Mouse (Mus musculus): ENCODE data around the gene Dscaml1.

The Dscaml1 gene

DNA sequence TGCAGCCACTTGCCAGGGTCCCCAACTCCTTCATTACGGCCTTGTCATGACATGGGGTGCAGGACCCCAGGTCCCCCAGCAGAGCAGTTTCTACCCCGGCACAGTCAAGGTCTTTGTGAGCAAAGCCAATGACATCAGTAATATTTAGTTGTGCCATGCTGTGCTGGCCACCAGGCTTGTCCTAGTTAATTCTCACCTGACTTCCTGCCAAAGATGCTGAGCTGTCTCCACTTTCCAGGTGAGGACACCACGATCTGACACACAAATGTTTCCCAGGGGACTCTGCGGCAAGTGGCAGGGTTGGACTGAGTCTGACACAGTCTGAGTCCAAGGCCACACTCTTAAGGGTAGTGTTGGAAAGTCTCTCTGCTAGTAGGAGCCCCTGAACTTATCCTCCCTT lies at the start of gene Dscaml1:
TSS of gene Dscaml1 (plus strand) at position 173 of the 400 bp plus-strand sequence.
- ATAC-seq (ENCODE audit: insufficient number of reproducible peaks, low FRiP score, low TSS enrichment): peak; percentile 47

GRCm38 (mm10) chr9:45376883-45377282 lies 49.5 kb upstream of the Dscaml1 start:
- ATAC-seq (ENCODE audit: insufficient number of reproducible peaks, low FRiP score, low TSS enrichment): no peak

GRCm38 (mm10) chr9:45380411-45381251 lies 45.8 kb upstream of the Dscaml1 start:
- peak; percentile 76 for ATAC-seq (ENCODE audit: insufficient number of reproducible peaks, low FRiP score, low TSS enrichment)

DNA sequence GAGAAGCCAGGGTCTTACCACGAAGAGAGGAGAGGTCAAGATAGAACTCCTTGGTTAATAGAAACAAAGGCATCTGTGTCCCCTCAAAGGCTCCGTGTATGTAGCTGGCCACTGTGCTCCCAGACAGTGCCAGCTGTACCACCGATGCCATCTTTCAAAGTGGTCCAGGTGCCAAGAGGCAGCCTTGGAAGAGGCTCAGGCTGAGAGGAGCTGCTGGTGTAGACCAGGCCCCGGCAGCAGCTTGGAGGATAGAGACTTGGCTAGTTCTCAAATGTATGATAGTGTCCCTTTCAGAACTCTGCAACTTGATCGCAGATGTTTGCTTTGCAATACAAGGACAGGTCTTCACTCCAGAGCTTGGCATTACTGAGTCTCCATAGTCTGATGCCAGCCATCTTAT lies 44.1 kb upstream of the Dscaml1 start:
- 0 out of 2 replicates have a peak, but pooled peaks have one; percentile 41 for ATAC-seq (ENCODE audit: insufficient number of reproducible peaks, low FRiP score, low TSS enrichment)

DNA sequence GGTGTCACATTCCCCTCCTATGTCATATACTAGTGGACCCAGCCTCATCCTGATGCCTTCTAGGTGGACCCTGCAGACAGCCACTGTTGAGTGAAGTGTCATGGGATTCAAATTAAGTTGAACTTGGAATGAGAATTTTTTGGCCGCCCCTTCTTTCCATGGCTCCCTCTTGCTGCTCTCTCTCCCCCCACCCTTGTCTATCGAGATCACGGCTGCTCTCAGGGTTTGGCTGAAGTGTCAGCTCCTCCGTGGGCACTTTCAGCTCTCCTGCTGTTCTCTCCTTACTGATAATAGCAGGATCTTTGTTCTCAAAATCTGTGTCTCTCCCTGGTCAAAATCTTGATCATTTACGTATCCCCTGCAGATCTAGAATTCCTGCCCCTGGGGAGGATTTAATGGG lies 43.6 kb upstream of the Dscaml1 start:
- ATAC-seq (ENCODE audit: insufficient number of reproducible peaks, low FRiP score, low TSS enrichment): no peak

DNA sequence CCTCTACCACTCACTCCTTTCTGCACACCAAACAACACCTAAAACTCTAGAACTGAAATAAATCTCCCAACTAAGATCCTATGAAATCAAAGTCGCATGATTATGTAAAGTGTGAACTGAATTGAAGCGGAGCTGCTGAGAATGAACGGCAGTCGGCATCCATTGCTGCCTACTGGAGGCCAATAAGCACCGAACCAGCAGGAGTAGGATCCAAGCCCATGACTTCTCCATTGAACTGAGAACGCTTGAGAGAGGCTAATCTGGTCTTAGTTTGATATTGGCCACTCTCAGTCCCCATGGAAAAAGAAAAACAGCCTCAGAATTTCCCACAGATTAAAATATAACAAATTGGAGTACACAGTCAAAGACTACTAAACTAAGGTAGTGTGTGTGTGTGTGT lies 42.5 kb upstream of the Dscaml1 start:
- ATAC-seq (ENCODE audit: insufficient number of reproducible peaks, low FRiP score, low TSS enrichment): no peak

DNA sequence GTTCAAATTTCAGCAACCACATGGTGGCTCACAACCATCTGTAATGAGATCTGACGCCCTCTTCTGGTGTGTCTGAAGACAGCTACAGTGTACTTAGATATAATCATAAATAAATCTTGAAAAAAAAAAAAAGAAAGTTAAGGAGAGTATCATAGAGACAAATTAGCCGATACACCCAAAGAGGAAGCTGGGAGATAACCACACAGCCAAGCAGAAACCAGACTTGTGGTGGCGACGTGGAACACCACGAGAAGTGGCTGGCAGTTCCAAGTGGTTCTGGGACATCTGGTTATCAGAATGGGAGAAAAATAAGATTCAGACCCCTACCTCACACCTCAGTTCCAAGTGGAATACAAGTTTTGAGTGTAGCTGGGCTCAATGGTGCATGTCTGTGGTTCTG lies 39.7 kb upstream of the Dscaml1 start:
- ATAC-seq (ENCODE audit: insufficient number of reproducible peaks, low FRiP score, low TSS enrichment): no peak

DNA sequence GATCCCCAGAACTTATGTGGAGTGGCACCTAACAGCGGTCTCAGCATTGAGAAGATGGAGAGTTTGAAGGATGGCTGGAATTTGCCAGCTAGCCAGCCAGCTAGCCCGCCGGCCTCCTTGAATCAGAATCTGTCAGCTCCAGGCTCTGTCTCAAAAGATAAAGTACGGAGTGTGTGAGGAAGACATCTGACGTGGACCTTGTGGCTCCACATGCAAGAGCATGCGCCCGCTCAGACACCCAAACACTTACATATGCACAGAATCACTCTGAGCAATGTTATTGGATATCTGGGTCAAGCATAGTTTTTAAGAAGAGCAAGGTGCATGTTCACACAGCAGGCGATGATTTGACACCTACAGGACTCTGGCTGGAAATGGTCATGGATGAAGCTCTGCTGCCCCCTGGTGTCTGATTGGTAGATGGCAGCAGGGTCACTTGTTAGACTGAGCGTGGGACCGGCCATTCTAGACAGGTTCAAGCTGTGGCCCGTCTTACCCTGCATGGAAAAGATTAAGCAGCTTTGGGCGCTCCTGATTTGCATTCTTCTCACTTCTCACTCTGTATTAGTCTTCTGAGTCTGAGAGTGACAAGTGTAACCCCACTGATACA lies 37.9 kb upstream of the Dscaml1 start:
- peak; percentile 61; the same call in 1 of the 2 replicates for ATAC-seq (ENCODE audit: insufficient number of reproducible peaks, low FRiP score, low TSS enrichment)

DNA sequence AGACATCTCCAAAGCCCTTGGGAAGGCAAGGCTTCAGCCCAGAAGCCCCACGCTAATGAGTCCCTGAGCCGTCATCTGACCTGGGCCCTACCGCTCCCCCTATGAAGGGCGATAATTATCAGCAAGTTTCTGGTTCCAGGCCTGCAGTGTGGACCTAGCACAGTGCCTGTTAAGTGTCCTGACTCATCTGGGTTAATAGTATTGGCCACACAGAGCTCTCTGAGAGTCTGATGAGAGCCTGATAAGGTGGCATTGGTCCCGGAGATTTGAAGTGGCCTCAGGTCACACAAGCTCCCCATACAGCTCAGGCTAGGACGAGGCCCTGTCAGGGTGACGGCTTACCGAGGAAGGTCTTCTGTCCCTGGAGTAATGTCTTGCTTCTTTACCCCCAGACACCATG lies 36.8 kb upstream of the Dscaml1 start:
- no peak for ATAC-seq (ENCODE audit: insufficient number of reproducible peaks, low FRiP score, low TSS enrichment)

DNA sequence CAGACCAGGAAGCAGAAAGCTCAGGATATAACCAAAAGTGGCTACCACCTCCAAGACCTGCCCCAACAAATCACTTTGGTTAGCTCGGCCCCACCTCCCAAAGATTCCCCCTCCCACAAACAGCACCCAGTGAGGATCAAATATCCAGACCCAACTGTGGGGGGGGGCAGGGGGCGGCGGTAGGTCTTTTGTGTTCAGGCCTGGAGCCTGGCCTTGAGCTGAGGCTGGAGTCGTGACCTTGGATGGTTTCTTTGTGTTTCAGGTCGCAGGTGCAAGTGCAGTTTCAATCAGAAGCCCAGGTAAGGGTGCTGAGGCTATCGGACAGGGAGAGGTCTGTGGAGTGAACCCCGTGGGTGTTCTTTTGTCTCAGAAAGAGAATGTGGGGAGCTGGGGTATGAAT lies 35.1 kb upstream of the Dscaml1 start:
- ATAC-seq (ENCODE audit: insufficient number of reproducible peaks, low FRiP score, low TSS enrichment): no peak

- ATAC-seq (ENCODE audit: insufficient number of reproducible peaks, low FRiP score, low TSS enrichment): no peak
Observed at GRCm38 (mm10) chr9:45395218-45395617, 31.2 kb upstream of the Dscaml1 start.

DNA sequence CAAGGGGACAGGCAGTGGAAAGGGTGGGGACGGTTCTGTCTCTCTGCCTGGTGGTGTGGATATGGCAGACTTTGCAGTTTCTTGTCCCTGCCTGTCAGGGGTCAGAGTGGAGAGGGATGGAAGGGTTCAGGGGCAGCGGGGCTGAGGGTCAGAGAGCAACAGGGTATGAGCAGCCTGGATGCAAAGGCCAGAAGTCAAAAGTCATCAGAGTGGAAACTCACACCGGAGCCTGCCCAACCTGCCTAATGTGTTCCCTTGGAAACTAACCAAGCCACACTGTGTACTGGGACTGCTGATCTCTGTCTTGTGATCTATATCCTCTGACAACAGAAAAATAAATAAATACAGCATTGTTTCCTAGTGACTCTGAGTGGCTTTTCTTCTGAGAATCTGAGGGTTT lies 30.6 kb upstream of the Dscaml1 start:
- ATAC-seq (ENCODE audit: insufficient number of reproducible peaks, low FRiP score, low TSS enrichment): no peak

DNA sequence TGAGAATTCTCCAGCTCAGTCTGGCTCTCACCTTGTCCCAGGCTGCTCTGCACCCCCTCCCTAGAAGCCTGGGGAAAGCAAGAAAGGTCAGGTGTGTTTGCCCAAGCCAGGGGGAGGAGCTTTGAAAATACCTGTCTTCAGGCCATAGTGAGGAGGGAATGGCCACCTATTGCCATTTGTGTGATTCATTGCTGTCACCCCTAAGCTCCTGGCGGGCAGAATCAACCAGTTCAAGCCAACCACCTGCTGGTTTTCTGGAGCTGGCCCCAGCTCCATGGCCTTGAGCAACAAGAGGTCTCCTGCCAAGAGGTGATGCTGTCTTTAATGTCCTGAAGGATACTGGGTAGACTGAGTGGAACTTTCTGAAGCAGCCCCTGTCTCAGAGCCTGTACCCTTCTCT lies 28.1 kb upstream of the Dscaml1 start:
- 0 out of 2 replicates have a peak, but pooled peaks have one; percentile 47 for ATAC-seq (ENCODE audit: insufficient number of reproducible peaks, low FRiP score, low TSS enrichment)

DNA sequence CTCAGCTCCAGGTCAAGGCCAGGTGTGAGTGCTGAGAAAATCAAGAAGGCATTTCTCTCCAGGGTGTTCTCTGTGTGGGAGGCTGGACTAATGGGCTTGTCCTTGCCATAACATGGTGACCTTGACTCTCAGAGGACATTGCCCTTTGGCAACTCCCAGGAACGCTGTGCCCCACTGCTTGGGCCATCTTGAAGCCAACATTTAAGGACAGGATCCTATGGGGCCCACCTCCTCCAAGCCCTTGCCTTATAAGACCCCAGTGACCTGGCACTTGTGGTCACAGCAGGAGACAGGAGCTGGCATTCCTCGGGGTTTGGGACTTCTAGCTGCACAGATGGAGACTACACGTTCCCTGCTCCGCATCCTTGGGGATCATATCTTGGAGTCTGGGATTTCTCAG lies 27.0 kb upstream of the Dscaml1 start, which contains the start of gene Fxyd2:
TSS of gene Fxyd2 (plus strand) at position 236 of the 400 bp plus-strand sequence.
- ATAC-seq (ENCODE audit: insufficient number of reproducible peaks, low FRiP score, low TSS enrichment): no peak

DNA sequence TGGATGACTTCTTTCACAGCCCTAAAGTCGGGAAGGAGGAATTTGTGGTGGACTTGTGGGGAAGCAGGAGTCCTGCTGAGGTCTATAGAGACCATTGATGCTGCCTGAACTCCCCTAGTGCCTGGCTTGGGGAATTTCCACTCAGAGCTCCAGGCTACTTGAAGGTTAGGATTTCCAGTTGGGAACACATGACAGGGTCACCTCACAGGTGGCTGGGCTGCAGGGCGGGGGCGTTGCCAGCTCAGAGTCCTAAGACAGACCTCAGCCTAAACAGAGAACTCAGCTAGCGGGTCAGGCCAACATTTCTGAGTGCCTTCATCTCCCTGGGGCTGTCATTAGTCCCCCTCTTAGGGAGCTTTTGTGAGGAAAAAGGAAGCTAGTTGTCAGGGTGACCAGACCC lies 24.6 kb upstream of the Dscaml1 start:
- ATAC-seq (ENCODE audit: insufficient number of reproducible peaks, low FRiP score, low TSS enrichment): no peak

DNA sequence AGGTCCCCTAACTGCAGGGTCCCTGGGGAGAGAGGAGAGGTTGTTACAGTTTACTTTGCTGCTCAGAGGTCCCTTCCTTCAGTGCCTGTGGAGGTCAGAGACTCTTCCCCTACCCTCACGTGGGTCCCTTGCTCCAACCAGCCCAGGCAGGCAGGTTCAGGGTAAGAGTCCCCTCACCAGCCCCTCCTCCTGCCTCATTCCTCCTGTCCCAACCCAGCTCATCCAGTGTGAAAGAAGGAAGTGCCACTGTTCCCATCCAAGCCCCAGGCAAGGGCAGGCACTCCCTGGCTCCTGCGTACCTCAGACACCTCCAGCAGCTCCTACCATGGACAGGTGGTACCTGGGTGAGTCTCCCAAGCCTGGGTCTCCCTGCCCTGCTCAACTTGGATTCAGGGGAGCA lies 23.5 kb upstream of the Dscaml1 start:
- no peak for ATAC-seq (ENCODE audit: insufficient number of reproducible peaks, low FRiP score, low TSS enrichment)

DNA sequence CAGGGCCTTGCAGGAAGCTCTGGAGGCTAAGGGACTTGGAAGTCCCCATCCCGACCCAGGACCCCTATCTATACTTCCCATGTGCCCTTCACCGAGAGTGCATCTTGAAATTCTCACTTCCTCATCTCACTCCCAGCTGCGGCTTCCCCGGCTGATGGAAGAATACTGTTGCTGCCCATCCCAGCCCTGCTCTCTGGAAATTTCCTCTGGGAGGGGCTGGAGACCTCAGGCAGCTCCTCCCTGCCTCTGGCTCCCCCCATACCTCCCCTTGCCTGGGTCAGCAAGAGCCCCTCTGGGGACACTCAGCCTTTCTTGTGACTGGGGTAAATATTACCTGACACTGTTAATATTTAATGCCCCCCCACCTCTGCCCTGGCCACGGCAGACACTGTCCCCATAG lies 20.7 kb upstream of the Dscaml1 start:
- no peak for ATAC-seq (ENCODE audit: insufficient number of reproducible peaks, low FRiP score, low TSS enrichment)

DNA sequence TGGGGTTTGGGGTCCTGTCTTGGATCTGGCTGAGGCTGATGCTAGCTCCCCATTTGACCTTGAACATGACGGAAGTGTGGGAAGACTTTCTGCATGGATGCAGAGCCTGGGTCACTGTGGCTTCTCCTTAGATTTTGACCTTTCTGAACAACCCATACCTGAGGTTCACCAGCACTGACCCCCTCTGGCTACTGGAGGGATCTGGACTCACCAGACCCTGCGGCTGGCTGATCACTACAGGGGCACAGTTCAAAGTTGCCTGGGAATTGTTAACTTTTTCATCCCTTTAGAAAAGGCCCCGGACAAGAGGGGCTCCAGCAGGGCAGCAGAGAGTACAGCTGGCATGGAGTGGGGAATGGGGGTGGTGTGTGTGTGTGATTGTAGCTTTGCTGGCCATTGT lies 19.6 kb upstream of the Dscaml1 start:
- no peak for ATAC-seq (ENCODE audit: insufficient number of reproducible peaks, low FRiP score, low TSS enrichment)

DNA sequence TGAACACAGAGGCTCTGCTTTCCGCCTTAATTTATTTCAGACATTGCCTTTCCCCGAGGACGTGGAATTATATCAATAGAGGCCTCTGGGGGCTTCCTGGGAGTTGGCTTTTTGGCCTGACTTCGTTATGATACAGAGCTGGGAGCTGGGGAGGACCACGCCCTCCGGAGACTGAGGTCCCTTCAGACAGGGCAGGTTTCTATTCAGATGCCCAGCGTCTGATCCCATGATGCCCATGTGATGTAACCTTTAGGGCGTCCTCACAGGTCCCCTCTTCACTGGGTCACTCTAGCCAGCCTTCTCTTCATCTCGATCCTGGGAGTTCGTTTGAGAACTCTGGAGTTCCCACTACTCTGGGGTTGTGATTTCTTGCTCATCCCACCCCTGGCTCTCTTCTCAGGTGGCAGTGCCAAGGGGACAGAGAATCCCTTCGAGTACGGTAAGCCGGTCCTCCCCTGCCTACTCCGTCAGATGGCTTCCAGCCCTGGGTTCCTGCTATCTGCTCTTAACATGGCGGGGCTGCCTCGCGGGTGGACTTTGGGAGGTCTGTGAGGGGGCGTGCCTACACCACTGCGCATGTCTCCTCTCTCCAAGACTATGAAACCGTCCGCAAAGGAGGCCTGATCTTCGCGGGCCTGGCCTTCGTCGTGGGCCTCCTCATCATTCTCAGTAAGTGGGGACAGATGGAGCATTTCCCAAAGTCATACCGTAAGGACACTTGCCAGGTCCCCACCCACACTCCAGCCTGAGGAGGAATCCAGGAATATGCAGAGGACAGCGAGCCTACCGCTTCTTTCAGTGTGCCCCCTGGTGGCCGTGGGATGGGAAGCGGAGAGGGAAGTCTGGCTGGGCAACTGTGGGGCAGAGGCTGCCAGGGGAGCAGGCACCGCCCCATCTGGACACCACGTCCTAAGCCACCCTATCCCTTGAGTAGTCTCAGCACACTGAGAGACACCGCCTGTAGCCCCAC lies 18.4 kb upstream of the Dscaml1 start:
- ATAC-seq (ENCODE audit: insufficient number of reproducible peaks, low FRiP score, low TSS enrichment): peak; percentile 73; the same call in 1 of the 2 replicates

DNA sequence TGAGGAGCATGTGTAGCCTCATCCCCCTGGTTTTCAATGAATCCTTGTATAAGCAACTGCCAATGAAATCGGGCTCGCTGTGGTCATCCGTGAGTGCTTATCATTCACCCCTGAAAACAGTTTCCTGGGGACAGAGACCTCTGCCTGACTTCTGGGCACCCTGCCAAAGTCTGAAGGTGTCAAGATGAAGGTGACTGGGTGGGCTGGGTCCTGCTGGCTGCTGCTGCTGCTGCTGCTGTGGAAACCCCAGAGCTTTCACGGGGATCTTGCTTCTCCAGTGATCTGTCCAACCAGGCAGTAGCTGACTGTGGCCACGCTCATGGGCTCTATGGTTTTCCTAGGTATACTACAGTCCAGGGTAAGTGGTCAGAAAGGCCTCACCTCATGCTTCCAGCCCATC lies 16.2 kb upstream of the Dscaml1 start:
- no peak for ATAC-seq (ENCODE audit: insufficient number of reproducible peaks, low FRiP score, low TSS enrichment)

DNA sequence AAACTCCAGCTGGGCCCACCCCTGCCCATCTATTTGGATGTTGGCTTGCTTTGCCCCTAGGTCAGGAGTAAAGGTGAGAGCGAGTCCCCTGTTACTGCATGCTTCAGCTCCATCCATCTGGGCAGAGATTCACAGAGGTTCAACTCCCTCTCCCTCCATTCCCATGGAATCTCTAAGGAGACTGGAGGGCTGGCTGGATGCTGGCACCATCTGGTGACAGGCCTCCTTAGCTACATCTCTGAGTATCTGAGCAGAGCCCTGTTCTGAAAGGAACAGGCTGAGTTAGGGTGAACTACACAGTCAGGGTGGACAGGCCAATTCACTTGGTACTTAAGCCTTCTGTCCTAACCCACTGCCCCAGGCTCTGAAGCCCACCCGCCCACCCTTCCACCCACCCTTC lies 15.8 kb upstream of the Dscaml1 start:
- no peak for ATAC-seq (ENCODE audit: insufficient number of reproducible peaks, low FRiP score, low TSS enrichment)
